Mouse (Mus musculus) small intestine, adult 2 months (tissue): ENCODE results near the gene Uvrag. TPM values are rescaled to one million over a fixed set of nuclear protein-coding genes. Genes with fewer than 3 reads are reported as not detected.

Experiments
- H3K27ac ChIP-seq: fragments of 200-500 bp; 2 replicates; pipeline ENCODE4 v1.5.1; 2012; ENCODE audit warnings: low read depth, low read length, control low read depth, inconsistent platforms; ENCODE audit not compliant: insufficient read depth
- H3K27me3 ChIP-seq: fragments of 200-500 bp; 2 replicates; pipeline ENCODE4 v1.6.1; 2012; ENCODE audit warnings: mild to moderate bottlenecking, moderate library complexity, low read length, inconsistent platforms; ENCODE audit not compliant: control insufficient read depth, insufficient read depth
- H3K36me3 ChIP-seq: fragments of 200-500 bp; 2 replicates; pipeline ENCODE4 v1.6.1; 2012; ENCODE audit warnings: mild to moderate bottlenecking, low read length, control low read depth, inconsistent platforms; ENCODE audit not compliant: control insufficient read depth, insufficient read depth
- H3K4me1 ChIP-seq: fragments of 200-500 bp; 2 replicates; pipeline ENCODE4 v1.6.1; 2012; ENCODE audit warnings: low read length, inconsistent platforms, mixed read lengths; ENCODE audit not compliant: control insufficient read depth, insufficient read depth, insufficient read length
- H3K4me3 ChIP-seq: fragments of 200-500 bp; 2 replicates; pipeline ENCODE4 v1.5.1; 2012; ENCODE audit warnings: low read depth, mild to moderate bottlenecking, control low read depth, inconsistent platforms, low read length, moderate library complexity
- CTCF ChIP-seq: fragments of 200-500 bp; IDR thresholded peaks from 2 replicates; pipeline ENCODE4 v1.5.1; 2012; ENCODE audit warnings: low read depth, mild to moderate bottlenecking, control low read depth, inconsistent platforms, low read length, moderate library complexity, mixed read lengths; ENCODE audit not compliant: insufficient replicate concordance, insufficient read length; ENCODE audit errors: extremely low read depth
- POLR2A ChIP-seq: fragments of 200-500 bp; IDR thresholded peaks from 2 replicates; pipeline ENCODE4 v1.6.1; 2012; ENCODE audit warnings: low read depth, mild to moderate bottlenecking, control low read depth, inconsistent platforms, low read length, moderate library complexity
- WGBS: fragments of 180-500 bp; shearing (Covaris S2); methylation state at CpG from one replicate; pipeline ENCODE4 v1.1.7; 2018; 5-methylcytosine and 5-hydroxymethylcytosine counted together
- polyA plus RNA-seq: library from polyadenylated mRNA; depleted of rRNA; stranded (reverse); fragments of >200 nt; gene quantifications from 2 replicates; pipeline ENCODE4 v1.2.3, GENCODE M21; 2012

Uvrag gene
- polyA plus RNA-seq, 1 experiment = 28.2 TPM

DNA sequence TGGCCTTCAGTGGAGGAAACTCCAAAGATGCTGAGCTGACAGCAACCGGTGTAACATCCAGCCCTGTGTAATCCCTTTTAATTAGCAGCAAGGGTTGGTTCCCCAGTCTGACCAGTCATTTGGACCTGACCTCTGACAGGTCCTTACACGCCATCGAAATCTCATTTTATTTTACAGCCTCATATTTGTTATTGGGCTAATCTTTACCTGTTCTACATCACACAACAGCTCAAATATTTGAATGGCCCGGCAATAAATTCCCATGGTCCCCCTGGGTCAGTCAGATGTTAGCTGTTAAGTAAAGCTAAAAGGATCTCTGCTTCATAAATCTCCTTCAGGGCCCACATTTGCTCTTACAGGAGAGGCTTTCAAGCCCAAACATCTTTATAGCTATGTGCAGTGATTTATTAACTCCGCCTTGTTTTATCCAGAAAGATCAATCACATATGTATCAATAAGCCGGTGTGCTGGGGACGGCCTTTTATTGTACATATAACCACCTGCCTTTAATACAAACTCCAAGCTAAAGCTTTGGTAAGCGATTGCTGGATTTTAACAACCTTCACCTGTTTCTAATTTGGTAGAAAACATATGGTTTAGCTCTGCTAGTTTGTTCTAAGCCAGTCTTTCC, 183.7 kb downstream of the Uvrag start:
- Histone ChIP-seq H3K27ac (no peak overlapping the region), H3K4me3 (no peak overlapping the region), H3K36me3 (peaks cover 2% of the 10 kb centered on the region; the same call in 1 of the 2 replicates), H3K4me1 (peaks cover 3% of the 10 kb centered on the region; the same call in 1 of the 2 replicates), H3K27me3 (no peaks in the 10 kb centered on the region)
- 46% methylated on average over 8 of the region's 8 CpGs for WGBS
- TF ChIP-seq POLR2A (no peak), CTCF (no peak)

DNA sequence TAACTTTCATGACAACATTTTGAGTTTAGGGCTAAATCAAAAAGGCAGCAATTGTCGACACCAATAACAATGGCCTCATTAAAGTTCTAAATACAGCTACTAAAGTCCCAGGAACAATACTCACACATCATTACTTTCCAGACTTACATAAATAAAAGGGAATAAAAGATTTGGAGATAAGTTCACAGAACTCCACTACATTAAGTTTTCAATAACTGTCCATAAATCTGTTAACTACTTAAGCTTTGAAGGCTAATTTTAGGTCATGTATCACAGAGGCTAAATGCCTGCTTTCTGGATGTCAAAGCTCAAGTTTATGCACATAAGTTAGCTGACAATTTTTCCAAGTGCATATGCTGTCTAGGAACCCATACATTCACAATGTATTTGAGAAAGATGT, 184.3 kb downstream of the Uvrag start:
- no peaks in the 10 kb centered on the region for H3K27me3 ChIP-seq
- H3K27ac ChIP-seq = no peak overlapping the region
- no peak overlapping the region for H3K4me3 ChIP-seq
- no peaks in the 10 kb centered on the region for H3K4me1 ChIP-seq
- H3K36me3 ChIP-seq = peaks cover 2% of the 10 kb centered on the region; the same call in 1 of the 2 replicates
- TF ChIP-seq CTCF (no peak), POLR2A (no peak)
- 84% methylated on average over 1 of the region's 1 CpGs for WGBS

DNA sequence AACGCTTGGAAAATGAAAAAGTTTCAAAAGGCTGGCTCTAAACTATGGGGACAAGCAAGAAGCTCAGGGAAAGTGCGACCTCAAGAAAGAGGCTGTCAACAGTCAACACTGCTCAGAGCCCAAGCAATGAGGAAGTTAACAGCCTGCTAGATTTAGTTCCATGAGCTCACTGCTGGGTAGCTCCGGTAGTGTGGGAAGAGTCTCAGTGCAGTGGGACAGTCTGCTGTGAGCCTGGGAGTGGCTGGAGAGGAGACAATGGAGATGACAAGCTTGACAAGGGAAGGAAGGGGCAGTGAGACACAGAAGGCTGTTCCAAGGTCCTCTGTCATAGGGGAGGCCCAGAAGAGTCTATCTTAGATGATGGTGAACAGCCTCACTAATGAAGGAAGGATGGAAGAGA, 187.3 kb downstream of the Uvrag start:
- Histone ChIP-seq H3K36me3 (peaks cover 2% of the 10 kb centered on the region; the same call in 1 of the 2 replicates), H3K4me3 (no peak overlapping the region), H3K4me1 (no peaks in the 10 kb centered on the region), H3K27me3 (no peaks in the 10 kb centered on the region), H3K27ac (no peak overlapping the region)
- 78% methylated on average over 3 of the region's 3 CpGs for WGBS
- TF ChIP-seq CTCF (no peak), POLR2A (no peak)

- H3K36me3 ChIP-seq = no peaks in the 10 kb centered on the region
- H3K27ac ChIP-seq = no peak overlapping the region
- 27% methylated on average over 3 of the region's 3 CpGs for WGBS
- H3K27me3 ChIP-seq = no peaks in the 10 kb centered on the region
- peaks cover 2% of the 10 kb centered on the region; the same call in 1 of the 2 replicates for H3K4me1 ChIP-seq
- TF ChIP-seq POLR2A (no peak), CTCF (no peak)
- no peak overlapping the region for H3K4me3 ChIP-seq
Measured at GRCm38 (mm10) chr7:98944986-98945385, 196.0 kb downstream of the Uvrag start.

DNA sequence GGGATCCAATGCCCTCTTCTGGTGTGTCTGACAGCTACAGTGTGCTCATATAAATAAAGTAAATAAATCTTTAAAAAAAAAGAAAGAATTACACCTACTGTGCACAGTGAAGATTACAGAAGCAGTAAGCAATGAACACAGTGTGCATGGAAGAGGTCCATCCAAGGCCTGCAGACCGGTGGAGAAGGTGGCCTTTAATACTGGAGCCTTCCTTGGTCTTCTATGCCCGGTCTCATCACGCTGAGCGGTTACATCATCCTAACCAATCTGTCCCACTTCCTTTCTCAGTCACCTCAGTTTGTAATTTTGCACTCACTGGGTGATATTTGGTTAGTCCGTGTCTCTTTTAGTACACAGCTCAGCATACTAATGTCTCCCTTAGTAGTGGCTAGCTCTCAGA, 197.3 kb downstream of the Uvrag start:
- WGBS = 81% methylated on average over 5 of the region's 5 CpGs
- TF ChIP-seq CTCF = no peak
- TF ChIP-seq POLR2A = no peak

DNA sequence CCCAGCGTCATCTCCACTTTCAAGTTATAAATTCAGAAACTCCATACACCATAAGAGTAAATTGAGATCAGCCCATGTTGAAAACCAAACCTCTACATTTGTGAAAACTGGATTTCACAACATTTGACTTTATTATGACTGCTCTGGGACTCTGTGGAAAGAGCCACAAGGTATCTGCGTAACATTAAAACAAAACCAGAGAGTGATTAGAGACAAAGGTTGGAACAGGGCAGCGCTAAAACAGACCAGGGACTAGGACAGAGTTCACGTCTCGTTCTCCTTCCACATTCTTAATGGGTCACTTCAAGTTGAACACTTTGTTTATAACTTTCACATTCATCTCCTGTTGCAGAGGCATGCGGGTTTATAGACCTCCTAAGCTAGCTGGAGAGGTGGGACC, 198.2 kb downstream of the Uvrag start:
- no peak overlapping the region for H3K4me3 ChIP-seq
- WGBS = 65% methylated on average over 6 of the region's 6 CpGs
- H3K27me3 ChIP-seq = no peaks in the 10 kb centered on the region
- H3K4me1 ChIP-seq = peaks cover 2% of the 10 kb centered on the region; the same call in 1 of the 2 replicates
- H3K27ac ChIP-seq = no peak overlapping the region
- H3K36me3 ChIP-seq = no peaks in the 10 kb centered on the region; the same call in 1 of the 2 replicates
- TF ChIP-seq CTCF = no peak
- no peak for TF ChIP-seq POLR2A

More for the DNA sequence above, 197.3 kb downstream of the Uvrag start:
- peaks cover 2% of the 10 kb centered on the region; the same call in 1 of the 2 replicates for H3K4me1 ChIP-seq
- no peak overlapping the region for H3K27ac ChIP-seq
- H3K36me3 ChIP-seq = no peaks in the 10 kb centered on the region; the same call in 1 of the 2 replicates
- no peaks in the 10 kb centered on the region for H3K27me3 ChIP-seq
- no peak overlapping the region for H3K4me3 ChIP-seq

GRCm38 (mm10) chr7:98939194-98939593, 201.7 kb downstream of the Uvrag start:
- Histone ChIP-seq H3K4me1 (peaks cover 2% of the 10 kb centered on the region; the same call in 1 of the 2 replicates), H3K36me3 (no peaks in the 10 kb centered on the region; the same call in 1 of the 2 replicates), H3K27me3 (no peaks in the 10 kb centered on the region), H3K4me3 (no peak overlapping the region), H3K27ac (no peak overlapping the region)
- TF ChIP-seq POLR2A = no peak
- no peak for TF ChIP-seq CTCF
- 82% methylated on average over 6 of the region's 6 CpGs for WGBS
